Mouse (Mus musculus) hindbrain, embryonic 14.5 days (tissue): Measurements from ENCODE around the gene Prom1. TPM values are rescaled to one million over a fixed set of nuclear protein-coding genes. Genes with fewer than 3 reads are reported as not detected.

Experiments used
- ATAC-seq: fragments of 200-750 bp; cut with Nextera tagmentation; 2 replicates; pipeline ENCODE4 v1.8.0; 2017; ENCODE audit warnings: moderate number of reproducible peaks, mild to moderate bottlenecking, moderate TSS enrichment, moderate library complexity; ENCODE audit not compliant: low FRiP score
- DNase-seq: peaks from one replicate; pipeline ENCODE4 v3.0.0-alpha.2; 2015; ENCODE audit warnings: low spot score
- H3K27ac ChIP-seq: fragments of 300-500 bp; sonication (generic); 2 replicates; pipeline ENCODE4 v1.5.1; 2014; ENCODE audit warnings: mild to moderate bottlenecking, moderate library complexity
- H3K27me3 ChIP-seq: fragments of 300-500 bp; sonication (generic); 2 replicates; pipeline ENCODE4 v1.6.1; 2014; ENCODE audit warnings: mild to moderate bottlenecking, low read length, mixed read lengths; ENCODE audit not compliant: control insufficient read depth, insufficient read depth
- H3K36me3 ChIP-seq: fragments of 300-500 bp; sonication (generic); replicated peaks from 2 replicates; pipeline ENCODE4 v1.6.1; 2014; ENCODE audit not compliant: control insufficient read depth, insufficient read depth
- H3K4me1 ChIP-seq: fragments of 300-500 bp; sonication (generic); replicated peaks from 2 replicates; pipeline ENCODE4 v1.6.1; 2014; ENCODE audit warnings: antibody characterized with exemption, low read length, mixed read lengths; ENCODE audit not compliant: control insufficient read depth, insufficient read depth
- H3K4me2 ChIP-seq: fragments of 300-500 bp; sonication (generic); replicated peaks from 2 replicates; pipeline ENCODE4 v1.6.1; 2014; ENCODE audit warnings: mild to moderate bottlenecking, moderate library complexity
- H3K4me3 ChIP-seq: fragments of 300-500 bp; sonication (generic); replicated peaks from 2 replicates; pipeline ENCODE4 v1.5.1; 2014; ENCODE audit warnings: mild to moderate bottlenecking, low read length
- H3K9ac ChIP-seq: fragments of 300-500 bp; sonication (generic); 2 replicates; pipeline ENCODE4 v1.6.1; 2014
- H3K9me3 ChIP-seq: fragments of 300-500 bp; sonication (generic); 2 replicates; pipeline ENCODE4 v1.6.1; 2016; ENCODE audit warnings: low read length; ENCODE audit not compliant: control insufficient read depth
- WGBS: fragments of 180-500 bp; shearing (Covaris S2); extraction: QIAGEN DNeasy Blood & Tissue Kit; methylation state at CpG from one replicate; pipeline ENCODE4 v1.1.7; 2014; 5-methylcytosine and 5-hydroxymethylcytosine counted together
- polyA plus RNA-seq: library from polyadenylated mRNA; unstranded; fragments of >200 nt; fragmentation: Nextera tagmentation; extraction: Ambion mirVana; gene quantifications from 2 replicates; pipeline ENCODE4 v1.2.1, GENCODE M21; 2014

Prom1 gene
- polyA plus RNA-seq, 1 experiment from 2014 or later: 42.6 TPM

GRCm38 (mm10) chr5:43961056-43961455, 140.8 kb downstream of the Prom1 start:
- H3K27ac ChIP-seq: no peak overlapping the region
- WGBS: 87% methylated on average over 3 of the region's 3 CpGs
- no peaks in the 10 kb centered on the region for H3K27me3 ChIP-seq
- H3K9me3 ChIP-seq: no peaks in the 10 kb centered on the region
- H3K9ac ChIP-seq: no peak overlapping the region
- no peak overlapping the region for H3K4me2 ChIP-seq
- H3K36me3 ChIP-seq: no peaks in the 10 kb centered on the region
- no peak overlapping the region for H3K4me3 ChIP-seq
- no peak for ATAC-seq
- DNase-seq: no peak
- no peaks in the 10 kb centered on the region for H3K4me1 ChIP-seq

- DNase-seq (no peak), ATAC-seq (no peak)
- no peak overlapping the region for H3K4me2 ChIP-seq
- 83% methylated on average over 3 of the region's 3 CpGs for WGBS
- no peaks in the 10 kb centered on the region for H3K36me3 ChIP-seq
- H3K4me1 ChIP-seq: no peaks in the 10 kb centered on the region
- H3K9me3 ChIP-seq: no peaks in the 10 kb centered on the region
- no peak overlapping the region for H3K4me3 ChIP-seq
- H3K9ac ChIP-seq: no peak overlapping the region
- no peaks in the 10 kb centered on the region for H3K27me3 ChIP-seq
- no peak overlapping the region for H3K27ac ChIP-seq
These were observed 141.9 kb downstream of the Prom1 start for GRCm38 (mm10) chr5:43959884-43960440.

- H3K36me3 ChIP-seq: no peaks in the 10 kb centered on the region
- H3K4me1 ChIP-seq: peaks cover 3% of the 10 kb centered on the region; the same call in 1 of the 2 replicates
- no peak overlapping the region for H3K4me2 ChIP-seq
- no peak for DNase-seq
- 68% methylated on average over 1 of the region's 1 CpGs for WGBS
- ATAC-seq: no peak
- H3K9ac ChIP-seq: no peak overlapping the region
- no peaks in the 10 kb centered on the region for H3K27me3 ChIP-seq
- no peak overlapping the region for H3K27ac ChIP-seq
- no peaks in the 10 kb centered on the region for H3K9me3 ChIP-seq
- H3K4me3 ChIP-seq: no peak overlapping the region
These were observed 148.6 kb downstream of the Prom1 start for GRCm38 (mm10) chr5:43953241-43953640.

- ATAC-seq: peak; percentile 53
These were observed 153.0 kb downstream of the Prom1 start for GRCm38 (mm10) chr5:43948748-43949275.

GRCm38 (mm10) chr5:43948111-43948743, 153.6 kb downstream of the Prom1 start:
- DNase-seq (no peak), ATAC-seq (peak; percentile 87)
- Histone ChIP-seq H3K9ac (0 out of 2 replicates have a peak overlapping the region, but pooled peaks have one; percentile 33), H3K9me3 (no peaks in the 10 kb centered on the region), H3K4me1 (peaks cover 10% of the 10 kb centered on the region), H3K27ac (no peak overlapping the region), H3K4me2 (peak overlapping the region; percentile 75), H3K27me3 (no peaks in the 10 kb centered on the region), H3K4me3 (peak overlapping the region; percentile 32), H3K36me3 (no peaks in the 10 kb centered on the region)
- WGBS: 3% methylated on average over 27 of the region's 27 CpGs

More at GRCm38 (mm10) chr5:43948748-43949275, 153.0 kb downstream of the Prom1 start:
- H3K27ac ChIP-seq: no peak overlapping the region
- peak overlapping the region; percentile 75 for H3K4me2 ChIP-seq
- 4% methylated on average over 8 of the region's 8 CpGs for WGBS
- no peaks in the 10 kb centered on the region for H3K9me3 ChIP-seq
- no peaks in the 10 kb centered on the region for H3K36me3 ChIP-seq
- DNase-seq: no peak
- H3K9ac ChIP-seq: no peak overlapping the region
- no peaks in the 10 kb centered on the region for H3K27me3 ChIP-seq
- H3K4me3 ChIP-seq: no peak overlapping the region
- H3K4me1 ChIP-seq: peaks cover 10% of the 10 kb centered on the region

GRCm38 (mm10) chr5:43947330-43947977, 154.4 kb downstream of the Prom1 start:
- Histone ChIP-seq H3K4me3 (peak overlapping the region; percentile 32), H3K4me2 (peak overlapping the region; percentile 75), H3K36me3 (no peaks in the 10 kb centered on the region), H3K9me3 (no peaks in the 10 kb centered on the region), H3K9ac (0 out of 2 replicates have a peak overlapping the region, but pooled peaks have one; percentile 33), H3K4me1 (peaks cover 10% of the 10 kb centered on the region), H3K27me3 (no peaks in the 10 kb centered on the region), H3K27ac (no peak overlapping the region)
- DNase-seq: no peak
- 36% methylated on average over 9 of the region's 9 CpGs for WGBS
- no peak for ATAC-seq

Other genes starting within 250 kb of the Prom1 start
- 3.3 and 5.2 TPM in 2 replicates for gene Cd38, start 233.5 kb downstream of the Prom1 start, polyA plus RNA-seq
- gene Gm7879, start 188.9 kb downstream of the Prom1 start, polyA plus RNA-seq: 0.70 TPM in 1 of 2 replicates, not detected in the other
- gene Fgfbp1, start 120.3 kb downstream of the Prom1 start, polyA plus RNA-seq: 5.5 and 5.8 TPM in 2 replicates
- 35.7 and 39.1 TPM in 2 replicates for gene Tapt1, start 124.6 kb upstream of the Prom1 start, polyA plus RNA-seq